Mouse (Mus musculus) intestine, embryonic 16.5 days (tissue): ENCODE results near the gene Olfr1316. TPM values are rescaled to one million over a fixed set of nuclear protein-coding genes. Genes with fewer than 3 reads are reported as not detected.

Source experiments
- ATAC-seq: fragments of 200-750 bp; cut with Nextera tagmentation; 2 replicates; pipeline ENCODE4 v1.8.0; 2017; ENCODE audit warnings: moderate TSS enrichment, moderate library complexity
- H3K27ac ChIP-seq: fragments of 300-500 bp; sonication (generic); 2 replicates; pipeline ENCODE4 v1.5.1; 2014; ENCODE audit warnings: mild to moderate bottlenecking, low read length
- H3K27me3 ChIP-seq: fragments of 300-500 bp; sonication (generic); replicated peaks from 2 replicates; pipeline ENCODE4 v1.6.1; 2014; ENCODE audit warnings: low read length, control low read depth, mixed read lengths; ENCODE audit not compliant: control insufficient read depth, insufficient read depth
- H3K36me3 ChIP-seq: fragments of 300-500 bp; sonication (generic); 2 replicates; pipeline ENCODE4 v1.6.1; 2014; ENCODE audit warnings: low read length, control low read depth; ENCODE audit not compliant: control insufficient read depth, insufficient read depth
- H3K4me1 ChIP-seq: fragments of 300-500 bp; sonication (generic); 2 replicates; pipeline ENCODE4 v1.6.1; 2014; ENCODE audit warnings: low read length, control low read depth, mixed read lengths; ENCODE audit not compliant: control insufficient read depth, insufficient read depth
- H3K4me2 ChIP-seq: fragments of 300-500 bp; sonication (generic); 2 replicates; pipeline ENCODE4 v1.6.1; 2014; ENCODE audit warnings: low read depth, low read length, control low read depth
- H3K4me3 ChIP-seq: fragments of 300-500 bp; sonication (generic); 2 replicates; pipeline ENCODE4 v1.5.1; 2014; ENCODE audit warnings: mild to moderate bottlenecking, low read length
- H3K9ac ChIP-seq: fragments of 300-500 bp; sonication (generic); 2 replicates; pipeline ENCODE4 v1.6.1; 2014; ENCODE audit warnings: low read depth, low read length
- H3K9me3 ChIP-seq: fragments of 300-500 bp; sonication (generic); 2 replicates; pipeline ENCODE4 v1.6.1; 2016; ENCODE audit warnings: low read length, control low read depth; ENCODE audit not compliant: control insufficient read depth
- WGBS: fragments of 180-500 bp; shearing (Covaris S2); extraction: QIAGEN DNeasy Blood & Tissue Kit; methylation state at CpG from one replicate; pipeline ENCODE4 v1.1.7; 2014; 5-methylcytosine and 5-hydroxymethylcytosine counted together
- polyA plus RNA-seq: library from polyadenylated mRNA; unstranded; fragments of >200 nt; fragmentation: Nextera tagmentation; extraction: Ambion mirVana; gene quantifications from 2 replicates; pipeline ENCODE4 v1.2.1, GENCODE M21; 2015

Gene Olfr1316
- polyA plus RNA-seq, result not detected in 2 replicates

DNA sequence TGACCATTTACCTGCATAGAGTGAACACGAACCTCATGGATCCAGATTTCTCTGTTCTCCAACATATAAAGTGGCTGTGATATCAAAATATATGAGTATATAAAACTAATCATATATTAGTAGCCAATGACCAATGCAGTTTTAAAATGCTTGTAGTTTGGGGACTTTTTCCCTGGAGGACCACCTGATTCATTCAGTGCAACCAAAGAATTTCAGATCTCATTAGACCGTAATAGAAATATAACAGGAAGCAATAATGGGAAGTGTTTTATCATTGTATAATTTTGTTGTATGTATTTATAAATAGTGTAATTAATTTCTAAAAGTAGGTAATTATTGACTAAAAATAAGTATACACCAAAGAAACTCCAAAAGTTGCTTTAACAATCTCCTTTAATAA is at the start of gene Olfr1316:
Gene Olfr1316 (minus strand): TSS at position 101 of the 400 bp plus-strand sequence.
- Histone ChIP-seq H3K4me1 (no peaks in the 10 kb centered on the region), H3K4me2 (no peak within 1 kb of the TSS), H3K27me3 (no peaks in the 10 kb centered on the region), H3K9me3 (no peaks in the 10 kb centered on the region), H3K36me3 (no peaks in the 10 kb centered on the region), H3K9ac (no peak within 1 kb of the TSS), H3K4me3 (no peak within 1 kb of the TSS), H3K27ac (no peak within 1 kb of the TSS)
- WGBS, result 86% methylated on average over 2 of the region's 2 CpGs
- ATAC-seq, result no peak

DNA sequence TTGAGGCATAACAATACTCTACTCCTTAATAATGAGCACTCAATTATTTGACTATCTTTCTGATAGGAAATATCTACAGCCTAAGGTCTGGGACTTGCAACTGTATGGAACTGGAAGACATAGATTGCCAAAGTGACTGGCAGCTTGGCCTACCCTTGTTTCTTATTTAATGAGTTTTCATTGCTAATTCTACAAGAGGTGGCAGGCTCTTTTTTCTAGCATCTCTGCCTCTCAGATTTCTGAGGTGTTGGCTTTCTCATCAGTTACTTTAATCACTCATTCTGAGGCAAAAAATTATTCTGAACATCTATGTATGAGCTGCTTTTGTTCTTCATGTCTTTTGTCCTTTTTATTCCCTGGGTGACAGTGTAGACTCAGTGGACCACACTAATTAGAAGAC is 19.1 kb upstream of the Olfr1316 start, which contains the start of gene Olfr1318:
Gene Olfr1318 (plus strand): TSS at position 301 of the 400 bp plus-strand sequence.
- H3K4me1 ChIP-seq, result no peaks in the 10 kb centered on the region
- ATAC-seq, result no peak

DNA sequence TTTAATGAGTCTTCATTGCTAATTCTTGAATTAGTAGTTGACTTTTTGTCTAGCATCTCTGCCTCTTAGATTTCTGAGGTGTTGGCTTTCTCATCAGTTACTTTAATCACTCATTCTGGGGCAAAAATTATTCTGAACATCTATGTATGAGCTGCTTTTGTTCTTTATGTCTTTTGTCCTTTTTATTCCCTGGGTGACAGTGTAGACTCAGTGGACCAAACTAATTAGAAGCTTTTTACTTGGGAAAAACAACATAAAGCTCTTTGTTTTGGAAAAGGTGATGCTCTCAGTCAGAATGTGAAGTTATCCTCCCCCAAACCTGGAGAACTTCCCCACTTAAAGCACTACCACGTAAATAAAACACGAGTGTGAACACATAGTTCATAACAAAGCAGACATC is 5.3 kb upstream of the Olfr1316 start, which contains the start of gene Olfr1317:
Gene Olfr1317 (plus strand): TSS at position 301 of the 400 bp plus-strand sequence.
- Histone ChIP-seq H3K4me2 (no peak within 1 kb of the TSS), H3K27ac (no peak within 1 kb of the TSS), H3K9ac (no peak within 1 kb of the TSS), H3K4me3 (no peak within 1 kb of the TSS), H3K9me3 (no peaks in the 10 kb centered on the region), H3K27me3 (no peaks in the 10 kb centered on the region), H3K4me1 (no peaks in the 10 kb centered on the region), H3K36me3 (no peaks in the 10 kb centered on the region)
- WGBS, result 60% methylated on average over 2 of the region's 2 CpGs
- no peak for ATAC-seq

More for the DNA sequence above, 19.1 kb upstream of the Olfr1316 start, which contains the start of gene Olfr1318:
- no peak within 1 kb of the TSS for H3K4me3 ChIP-seq
- H3K27me3 ChIP-seq, result no peaks in the 10 kb centered on the region
- H3K4me2 ChIP-seq, result no peak within 1 kb of the TSS
- H3K9ac ChIP-seq, result no peak within 1 kb of the TSS
- no peaks in the 10 kb centered on the region for H3K36me3 ChIP-seq
- H3K27ac ChIP-seq, result no peak within 1 kb of the TSS
- no peaks in the 10 kb centered on the region for H3K9me3 ChIP-seq

DNA sequence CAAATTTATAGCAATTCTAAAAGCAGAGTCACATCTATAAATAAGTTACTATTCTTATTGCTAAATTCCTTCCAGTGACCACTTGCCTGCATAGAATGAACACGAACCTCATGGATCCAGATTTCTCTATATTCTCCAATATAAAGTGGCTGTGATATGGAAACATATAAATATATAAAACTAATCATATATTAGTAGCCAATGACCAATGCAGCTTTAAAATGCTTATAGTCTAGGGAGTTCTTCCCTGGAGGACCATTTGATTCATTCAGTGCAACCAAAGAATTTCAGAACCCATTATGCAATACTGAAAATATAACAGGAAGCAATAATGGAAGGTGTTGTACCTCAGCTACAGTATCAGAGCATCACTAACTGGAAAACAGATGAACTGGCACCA is 19.4 kb downstream of the Olfr1316 start, which contains the start of gene Olfr1315-ps1:
Gene Olfr1315-ps1 (minus strand): TSS at position 101 of the 400 bp plus-strand sequence.
- no peaks in the 10 kb centered on the region for H3K36me3 ChIP-seq
- H3K4me2 ChIP-seq, result no peak within 1 kb of the TSS
- ATAC-seq, result no peak
- no peak within 1 kb of the TSS for H3K9ac ChIP-seq
- H3K9me3 ChIP-seq, result no peaks in the 10 kb centered on the region
- 78% methylated on average over 1 of the region's 1 CpGs for WGBS
- no peaks in the 10 kb centered on the region for H3K27me3 ChIP-seq
- no peak within 1 kb of the TSS for H3K4me3 ChIP-seq
- H3K4me1 ChIP-seq, result no peaks in the 10 kb centered on the region
- no peak within 1 kb of the TSS for H3K27ac ChIP-seq

DNA sequence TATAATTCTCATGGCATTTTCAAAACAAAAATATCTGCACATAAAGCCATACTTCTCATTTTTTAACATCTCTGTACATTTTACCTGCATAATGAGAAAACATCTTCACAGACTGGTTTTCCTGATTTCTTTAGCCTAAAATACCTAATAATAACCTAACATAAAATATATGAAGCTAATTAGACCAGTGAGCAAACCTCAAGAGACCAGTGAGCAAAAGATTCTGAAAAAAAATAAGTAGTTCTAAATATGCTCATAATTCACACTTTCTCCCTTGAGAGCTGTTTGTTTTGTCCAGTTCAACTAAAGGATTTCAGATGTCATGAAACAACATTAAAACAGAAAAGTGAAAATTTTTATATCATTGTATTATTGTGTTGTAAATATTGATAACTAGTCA is 38.1 kb downstream of the Olfr1316 start, which contains the start of gene Olfr1314:
Gene Olfr1314 (minus strand): TSS at position 101 of the 400 bp plus-strand sequence.
- H3K9me3 ChIP-seq, result no peaks in the 10 kb centered on the region
- H3K4me1 ChIP-seq, result no peaks in the 10 kb centered on the region
- no peaks in the 10 kb centered on the region for H3K27me3 ChIP-seq
- H3K9ac ChIP-seq, result no peak within 1 kb of the TSS
- no peak within 1 kb of the TSS for H3K27ac ChIP-seq
- no peak within 1 kb of the TSS for H3K4me2 ChIP-seq
- no peaks in the 10 kb centered on the region for H3K36me3 ChIP-seq
- H3K4me3 ChIP-seq, result no peak within 1 kb of the TSS
- no peak for ATAC-seq

DNA sequence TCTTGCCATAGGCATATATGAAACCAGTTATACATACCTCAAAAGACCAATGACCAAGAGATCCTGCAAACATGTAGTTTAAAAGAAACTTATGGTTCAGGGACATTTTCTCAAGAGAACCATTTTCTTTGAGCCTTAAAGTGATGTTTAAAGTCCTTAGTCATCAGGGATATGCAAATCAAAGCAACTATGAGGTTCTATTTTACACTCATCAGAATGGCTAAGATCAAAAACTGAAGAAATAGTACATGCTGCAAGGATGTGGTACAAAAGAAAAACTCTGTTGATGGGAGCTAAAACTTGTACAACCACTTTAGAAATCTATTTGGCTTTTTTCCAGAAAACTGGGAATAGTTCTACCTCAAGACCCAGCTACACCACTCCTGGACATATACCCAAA is 57.0 kb downstream of the Olfr1316 start, which contains the start of gene Olfr1313:
Gene Olfr1313 (minus strand): TSS at position 101 of the 400 bp plus-strand sequence.
- Histone ChIP-seq H3K4me1 (no peaks in the 10 kb centered on the region), H3K9me3 (no peaks in the 10 kb centered on the region), H3K27me3 (no peaks in the 10 kb centered on the region), H3K36me3 (no peaks in the 10 kb centered on the region), H3K4me2 (no peak within 1 kb of the TSS), H3K4me3 (no peak within 1 kb of the TSS), H3K27ac (no peak within 1 kb of the TSS), H3K9ac (no peak within 1 kb of the TSS)
- ATAC-seq, result no peak

Other genes with a start within 250 kb of the Olfr1316 start
- gene Olfr1306, start 218.7 kb downstream of the Olfr1316 start, polyA plus RNA-seq, result not detected in 2 replicates
- not detected in 2 replicates for gene Olfr1307, start 185.5 kb downstream of the Olfr1316 start, polyA plus RNA-seq
- gene Olfr1308, start 170.0 kb downstream of the Olfr1316 start, polyA plus RNA-seq, result not detected in 2 replicates
- not detected in 2 replicates for gene Olfr1309, start 144.7 kb downstream of the Olfr1316 start, polyA plus RNA-seq
- not detected in 2 replicates for gene Olfr1310, start 122.3 kb downstream of the Olfr1316 start, polyA plus RNA-seq
- not detected in 2 replicates for gene Olfr1311, start 110.6 kb downstream of the Olfr1316 start, polyA plus RNA-seq
- not detected in 2 replicates for gene Olfr1312, start 84.7 kb downstream of the Olfr1316 start, polyA plus RNA-seq
- gene Olfr1313, start 57.1 kb downstream of the Olfr1316 start, polyA plus RNA-seq, result not detected in 2 replicates
- gene Olfr1314, start 38.2 kb downstream of the Olfr1316 start, polyA plus RNA-seq, result not detected in 2 replicates
- not detected in 2 replicates for gene Olfr1315-ps1, start 19.5 kb downstream of the Olfr1316 start, polyA plus RNA-seq
- not detected in 2 replicates for gene Olfr1317, start 5.4 kb upstream of the Olfr1316 start, polyA plus RNA-seq
- not detected in 2 replicates for gene Olfr1318, start 19.2 kb upstream of the Olfr1316 start, polyA plus RNA-seq
- 19.9 and 22.6 TPM in 2 replicates for gene Lpcat4, start 104.5 kb upstream of the Olfr1316 start, polyA plus RNA-seq
- gene Nutm1, start 124.3 kb upstream of the Olfr1316 start, polyA plus RNA-seq, result 0.04 TPM in 1 of 2 replicates, not detected in the other
- gene Nop10, start 126.9 kb upstream of the Olfr1316 start, polyA plus RNA-seq, result 214 and 238 TPM in 2 replicates
- 11.9 and 14.9 TPM in 2 replicates for gene Slc12a6, start 130.8 kb upstream of the Olfr1316 start, polyA plus RNA-seq
- not detected in 2 replicates for gene Gm21985, start 131.3 kb upstream of the Olfr1316 start, polyA plus RNA-seq
- gene Emc4, start 233.1 kb upstream of the Olfr1316 start, polyA plus RNA-seq, result 113 and 118 TPM in 2 replicates
- gene Katnbl1, start 244.2 kb upstream of the Olfr1316 start, polyA plus RNA-seq, result 31.9 and 33.9 TPM in 2 replicates